Mouse (Mus musculus) CD4-positive helper T cell, adult 2 months (primary cell): Measurements from ENCODE around the gene Foxe1.
A peak's percentile ranks its signal among the peaks of the same experiment; 100 is the strongest.

ENCODE experiments used
- DNase-seq: peaks from one replicate; pipeline ENCODE4 v3.0.0-alpha.2; 2012; ENCODE audit warnings: low read depth, missing footprints, low spot score

Gene Foxe1

GRCm38 (mm10) chr4:46347580-46348515 is 4.4 kb downstream of the Foxe1 start:
- no peak for DNase-seq

GRCm38 (mm10) chr4:46348897-46349296 is 5.5 kb downstream of the Foxe1 start:
- no peak for DNase-seq

- no peak for DNase-seq
Measured at GRCm38 (mm10) chr4:46349530-46349929, 6.1 kb downstream of the Foxe1 start.

GRCm38 (mm10) chr4:46353045-46353444 is 9.6 kb downstream of the Foxe1 start:
- no peak for DNase-seq

- DNase-seq = peak; percentile 47
Measured at GRCm38 (mm10) chr4:46356351-46357133, 13.1 kb downstream of the Foxe1 start.

GRCm38 (mm10) chr4:46359539-46360253 is 16.3 kb downstream of the Foxe1 start:
- peak; percentile 47 for DNase-seq

- no peak for DNase-seq
Measured at GRCm38 (mm10) chr4:46361258-46361657, 17.8 kb downstream of the Foxe1 start.

- DNase-seq = no peak
Measured at GRCm38 (mm10) chr4:46364360-46364759, 21.0 kb downstream of the Foxe1 start.

GRCm38 (mm10) chr4:46367487-46367959 is 24.1 kb downstream of the Foxe1 start:
- DNase-seq = no peak

GRCm38 (mm10) chr4:46369070-46369469 is 25.7 kb downstream of the Foxe1 start:
- DNase-seq = no peak

GRCm38 (mm10) chr4:46370406-46370805 is 27.0 kb downstream of the Foxe1 start:
- no peak for DNase-seq

GRCm38 (mm10) chr4:46371030-46371429 is 27.6 kb downstream of the Foxe1 start:
- DNase-seq = no peak

GRCm38 (mm10) chr4:46374455-46374854 is 31.0 kb downstream of the Foxe1 start:
- peak; percentile 49 for DNase-seq

- DNase-seq = peak; percentile 70
Measured at GRCm38 (mm10) chr4:46374869-46375368, 31.5 kb downstream of the Foxe1 start.

GRCm38 (mm10) chr4:46388556-46388955 is 45.1 kb downstream of the Foxe1 start:
- DNase-seq = peak; percentile 65

- DNase-seq = peak; percentile 99
Measured at GRCm38 (mm10) chr4:46389013-46389611, 45.7 kb downstream of the Foxe1 start, which contains the start of gene Trmo. Trmo (minus strand) TSS chr4:46389437.

GRCm38 (mm10) chr4:46389612-46390341 is 46.4 kb downstream of the Foxe1 start:
- DNase-seq = peak; percentile 69

GRCm38 (mm10) chr4:46390390-46390970 is 47.1 kb downstream of the Foxe1 start:
- DNase-seq = peak; percentile 90

- DNase-seq = no peak
Measured at GRCm38 (mm10) chr4:46394388-46394787, 51.0 kb downstream of the Foxe1 start.

- no peak for DNase-seq
Measured at GRCm38 (mm10) chr4:46395736-46396135, 52.3 kb downstream of the Foxe1 start.
